Mouse (Mus musculus): ENCODE data around the gene Itk. TPM values are rescaled to one million over a fixed set of nuclear protein-coding genes. Genes with fewer than 3 reads are reported as not detected.

Itk gene
- polyA plus RNA-seq, 1 experiment from 2014 or later: 0.17 TPM

DNA sequence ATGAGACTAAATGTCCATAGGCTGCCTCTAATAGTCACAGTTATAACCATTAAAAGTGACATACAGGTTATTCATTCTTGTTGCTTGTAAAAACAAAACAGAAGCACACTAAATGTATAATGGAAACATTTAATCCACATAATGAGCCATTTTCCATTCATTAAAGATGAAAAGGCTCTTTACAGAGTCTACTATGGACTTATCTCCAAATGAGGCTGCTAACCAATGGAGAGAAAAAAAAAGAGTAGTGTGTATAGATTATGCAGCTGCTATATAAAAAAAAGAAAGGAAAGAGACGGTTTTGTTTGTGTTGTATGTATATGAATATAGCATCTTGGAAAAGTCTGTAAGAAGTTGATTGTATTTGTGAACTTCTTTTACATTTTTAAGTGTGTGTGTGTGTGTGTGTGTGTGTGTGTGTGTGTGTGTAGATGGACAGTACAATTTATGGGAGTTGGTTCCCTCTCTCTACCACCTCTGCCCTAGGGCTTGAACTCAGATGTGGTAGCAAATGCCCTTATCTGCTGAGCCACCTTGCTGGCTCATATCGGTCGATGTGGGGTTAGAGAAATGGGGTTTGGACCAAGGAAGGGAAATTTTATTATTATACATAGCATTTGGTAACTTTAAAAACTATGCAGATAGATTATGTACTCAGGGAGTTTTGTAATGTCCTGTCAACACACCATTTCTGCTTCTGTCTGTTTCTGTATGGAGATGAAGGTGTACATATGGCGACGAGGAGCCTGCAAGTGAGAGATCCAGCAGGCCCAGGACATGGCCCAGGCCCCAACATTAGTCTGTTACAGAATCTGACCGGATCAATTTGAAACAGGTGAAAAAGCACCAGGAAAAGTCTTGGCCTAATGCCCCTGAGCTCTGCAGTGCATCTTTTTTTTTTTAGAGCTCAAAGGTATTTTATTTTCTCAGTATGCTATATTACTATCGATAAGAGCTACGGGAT, 11.2 kb downstream of the Itk start:
- no peak overlapping the region for H3K27ac ChIP-seq
- no peak overlapping the region for H3K4me3 ChIP-seq (ENCODE audit: inconsistent target)
- no peaks in the 10 kb centered on the region for H3K36me3 ChIP-seq (ENCODE audit: inconsistent target)
- H3K79me2 ChIP-seq (ENCODE audit: inconsistent target): no peaks in the 10 kb centered on the region
- WGBS (ENCODE audit: missing documents): 83% methylated on average over 8 of the region's 8 CpGs

DNA sequence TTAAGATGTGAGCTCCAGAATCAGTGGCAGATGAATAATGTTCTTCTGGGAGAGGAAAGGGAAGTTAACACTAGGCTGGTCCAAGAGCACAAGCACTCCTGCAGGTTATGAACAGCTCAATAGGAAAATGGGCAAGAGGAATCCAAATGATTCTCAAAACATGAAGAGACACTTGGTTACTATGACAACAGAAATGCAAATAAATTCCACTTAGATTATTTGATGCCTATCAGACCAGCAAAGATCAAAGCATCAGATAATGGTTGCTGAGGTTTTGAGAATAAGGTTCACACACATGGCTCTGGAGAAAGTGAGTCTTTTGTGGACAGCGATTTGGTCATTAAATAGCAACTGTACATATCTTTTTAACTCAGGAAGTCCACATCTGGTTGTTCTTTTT, 12.0 kb downstream of the Itk start:
- Histone ChIP-seq H3K4me3 (ENCODE audit: inconsistent target) (no peak overlapping the region), H3K27ac (no peak overlapping the region), H3K36me3 (ENCODE audit: inconsistent target) (no peaks in the 10 kb centered on the region), H3K79me2 (ENCODE audit: inconsistent target) (no peaks in the 10 kb centered on the region)
- 87% methylated on average over 1 of the region's 1 CpGs for WGBS (ENCODE audit: missing documents)

DNA sequence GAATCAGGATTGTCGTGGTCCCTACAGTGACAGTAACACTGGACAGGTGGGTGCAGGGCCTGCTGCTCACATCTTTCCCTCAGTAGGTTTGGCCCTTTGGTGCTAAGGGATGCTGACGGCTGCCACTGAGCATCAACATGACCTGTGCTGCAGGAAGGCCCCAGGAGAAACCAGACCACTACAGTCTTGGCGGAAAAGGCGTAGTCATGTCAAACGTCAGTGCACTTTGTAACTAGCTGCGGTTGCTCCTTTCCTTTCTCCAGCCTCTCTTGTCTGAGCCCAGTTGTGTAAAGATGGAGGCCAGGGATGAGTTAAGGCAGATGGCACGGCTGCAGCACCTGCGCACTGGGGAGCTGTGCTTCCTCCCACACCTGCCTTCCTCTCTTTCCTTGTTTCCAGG, 14.3 kb downstream of the Itk start:
- no peak overlapping the region for H3K27ac ChIP-seq

DNA sequence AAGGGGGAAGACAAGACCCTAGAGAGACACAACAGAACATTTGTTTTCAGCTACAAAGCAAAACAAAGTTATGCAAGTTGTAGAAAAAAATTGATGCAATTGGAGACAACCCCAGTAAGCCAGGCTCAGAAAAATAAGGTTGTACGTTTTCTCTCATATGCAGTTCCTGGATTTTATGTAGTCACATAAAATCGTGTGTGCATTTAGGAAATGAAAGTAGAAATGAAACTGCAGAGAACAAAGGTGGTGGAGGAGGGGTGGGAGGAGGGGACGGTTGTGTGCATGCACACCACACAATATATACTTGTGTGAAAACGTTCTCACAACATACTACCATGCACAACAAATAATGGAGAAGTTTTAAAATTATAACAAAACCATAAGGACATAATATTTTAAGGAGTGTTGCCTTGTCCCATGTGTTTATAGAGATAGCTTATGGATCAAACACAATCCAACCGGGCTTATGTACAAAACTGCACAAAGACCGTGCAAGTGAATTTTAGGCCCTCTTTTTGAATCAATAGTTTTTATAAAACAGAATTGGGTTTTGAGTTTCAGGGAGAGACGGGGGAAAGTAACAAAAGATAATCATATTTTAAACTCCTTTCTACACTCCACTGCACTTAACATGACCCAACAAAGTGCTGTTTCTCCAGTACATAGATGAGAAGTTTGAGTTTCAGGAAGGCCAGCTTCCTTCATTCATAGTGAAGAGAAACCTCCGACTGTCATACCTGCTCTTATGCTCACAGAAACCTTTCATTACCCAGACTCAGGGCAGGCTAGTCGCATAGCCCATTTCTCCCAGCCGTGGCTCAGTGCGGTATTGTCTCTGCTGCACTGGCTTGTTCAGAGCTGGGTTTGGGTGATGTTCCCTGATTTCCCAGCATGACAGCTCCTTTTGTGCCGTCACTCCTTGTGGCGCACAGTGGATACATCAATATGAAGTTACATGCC, 16.0 kb downstream of the Itk start:
- WGBS (ENCODE audit: missing documents): 63% methylated on average over 13 of the region's 13 CpGs
- H3K27ac ChIP-seq: no peak overlapping the region
- H3K79me2 ChIP-seq (ENCODE audit: inconsistent target): no peaks in the 10 kb centered on the region
- no peak overlapping the region for H3K4me3 ChIP-seq (ENCODE audit: inconsistent target)
- no peaks in the 10 kb centered on the region for H3K36me3 ChIP-seq (ENCODE audit: inconsistent target)

More for the DNA sequence above, 14.3 kb downstream of the Itk start:
- no peaks in the 10 kb centered on the region for H3K36me3 ChIP-seq (ENCODE audit: inconsistent target)
- 88% methylated on average over 8 of the region's 8 CpGs for WGBS (ENCODE audit: missing documents)
- no peaks in the 10 kb centered on the region for H3K79me2 ChIP-seq (ENCODE audit: inconsistent target)
- H3K4me3 ChIP-seq (ENCODE audit: inconsistent target): no peak overlapping the region

DNA sequence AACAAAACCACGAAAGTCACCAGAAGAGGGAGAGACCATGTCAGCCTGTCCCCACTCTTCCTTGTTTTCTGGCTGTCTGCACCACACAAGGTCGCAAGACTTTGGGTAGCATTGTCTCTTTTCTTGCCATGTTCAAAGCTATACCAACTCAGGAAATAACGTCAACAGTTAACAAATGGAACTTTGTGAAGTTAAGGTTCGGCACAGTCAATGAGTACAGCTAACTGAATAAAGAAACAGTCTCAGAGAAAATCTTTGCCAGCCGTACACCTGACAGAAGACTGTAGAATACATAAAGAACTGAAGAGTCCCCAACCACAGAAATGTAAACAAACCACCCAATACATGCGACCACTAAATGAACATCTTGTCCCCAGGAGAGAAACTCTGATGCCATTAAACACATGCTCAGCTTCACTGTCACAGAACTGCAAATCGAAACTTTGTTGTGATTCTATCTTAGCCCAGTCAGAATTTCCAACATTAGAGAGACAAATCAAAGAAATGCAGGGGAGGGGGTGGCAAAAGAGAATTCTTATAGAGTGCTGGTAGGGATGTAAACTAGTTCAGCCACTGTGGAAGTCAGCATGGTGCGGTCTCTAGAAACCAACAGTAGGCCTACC, 16.9 kb downstream of the Itk start:
- Histone ChIP-seq H3K36me3 (ENCODE audit: inconsistent target) (no peaks in the 10 kb centered on the region), H3K27ac (no peak overlapping the region; the same call in 1 of the 2 replicates), H3K79me2 (ENCODE audit: inconsistent target) (no peaks in the 10 kb centered on the region), H3K4me3 (ENCODE audit: inconsistent target) (no peak overlapping the region)
- WGBS (ENCODE audit: missing documents): 79% methylated on average over 8 of the region's 8 CpGs

DNA sequence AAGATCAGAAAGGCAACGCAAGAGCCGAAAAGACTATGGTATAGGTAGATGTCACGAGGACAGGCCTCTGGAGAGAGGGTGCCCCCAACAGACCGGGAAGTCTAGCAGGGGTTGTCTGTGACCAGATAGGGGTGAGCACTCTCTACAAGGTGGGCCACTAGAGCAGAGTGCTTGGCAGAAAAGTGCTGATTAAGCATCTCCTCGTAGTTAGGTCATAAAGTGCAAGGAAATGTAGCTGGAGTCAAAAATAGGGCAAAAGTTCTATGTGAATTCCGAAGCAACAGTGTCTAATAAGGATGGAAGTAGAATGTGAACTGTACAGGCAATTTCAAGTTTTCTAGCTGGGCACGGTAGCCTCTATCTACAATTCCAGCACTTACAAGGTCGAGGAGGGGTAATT, 18.1 kb downstream of the Itk start:
- Histone ChIP-seq H3K79me2 (ENCODE audit: inconsistent target) (no peaks in the 10 kb centered on the region), H3K36me3 (ENCODE audit: inconsistent target) (no peaks in the 10 kb centered on the region), H3K4me3 (ENCODE audit: inconsistent target) (no peak overlapping the region), H3K27ac (no peak overlapping the region)
- WGBS (ENCODE audit: missing documents): 91% methylated on average over 8 of the region's 8 CpGs

DNA sequence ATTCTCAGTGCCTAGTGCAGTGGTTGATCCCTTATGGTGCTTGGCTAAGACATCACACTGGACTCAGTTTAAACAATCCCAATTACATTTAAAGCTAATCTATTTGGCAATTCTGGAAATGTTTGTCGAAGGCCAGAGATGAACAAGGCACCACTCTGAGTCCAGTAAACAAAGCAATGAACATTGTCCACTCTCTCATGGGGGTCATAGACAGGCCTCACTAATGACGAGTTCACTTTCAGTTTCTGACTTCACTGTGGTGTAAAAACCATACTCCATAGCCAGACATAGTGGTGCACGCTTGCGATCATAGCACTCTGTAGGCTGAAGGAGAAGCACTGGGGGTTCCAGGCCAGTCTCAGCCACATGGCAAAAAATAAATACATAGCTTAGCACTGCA, 18.9 kb downstream of the Itk start:
- H3K36me3 ChIP-seq (ENCODE audit: inconsistent target): no peaks in the 10 kb centered on the region
- H3K27ac ChIP-seq: no peak overlapping the region
- 92% methylated on average over 4 of the region's 4 CpGs for WGBS (ENCODE audit: missing documents)
- no peak overlapping the region for H3K4me3 ChIP-seq (ENCODE audit: inconsistent target)
- H3K79me2 ChIP-seq (ENCODE audit: inconsistent target): no peaks in the 10 kb centered on the region

DNA sequence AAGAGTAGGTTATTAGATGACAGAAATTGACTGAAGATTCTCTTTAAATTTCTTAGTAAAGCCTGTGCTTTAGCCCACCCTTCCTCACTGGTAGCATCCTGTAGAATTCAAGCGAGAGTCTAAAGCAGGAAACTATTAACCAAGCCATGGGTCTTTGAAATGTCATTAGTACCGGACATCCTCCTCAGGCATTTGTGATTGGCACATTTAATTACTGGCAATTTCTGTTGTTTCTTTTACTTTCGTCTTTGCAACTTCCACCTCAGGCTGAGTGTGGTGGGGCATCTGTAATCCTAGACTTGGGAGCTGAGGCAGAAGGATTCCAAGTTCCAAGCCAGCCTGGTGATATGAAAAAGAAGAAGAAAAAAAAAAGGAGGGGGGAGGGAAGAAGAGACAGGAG, 23.0 kb downstream of the Itk start:
- Histone ChIP-seq H3K4me3 (ENCODE audit: inconsistent target) (no peak overlapping the region), H3K36me3 (ENCODE audit: inconsistent target) (no peaks in the 10 kb centered on the region), H3K27ac (no peak overlapping the region), H3K79me2 (ENCODE audit: inconsistent target) (no peaks in the 10 kb centered on the region)
- WGBS (ENCODE audit: missing documents): 12% methylated on average over 3 of the region's 3 CpGs

DNA sequence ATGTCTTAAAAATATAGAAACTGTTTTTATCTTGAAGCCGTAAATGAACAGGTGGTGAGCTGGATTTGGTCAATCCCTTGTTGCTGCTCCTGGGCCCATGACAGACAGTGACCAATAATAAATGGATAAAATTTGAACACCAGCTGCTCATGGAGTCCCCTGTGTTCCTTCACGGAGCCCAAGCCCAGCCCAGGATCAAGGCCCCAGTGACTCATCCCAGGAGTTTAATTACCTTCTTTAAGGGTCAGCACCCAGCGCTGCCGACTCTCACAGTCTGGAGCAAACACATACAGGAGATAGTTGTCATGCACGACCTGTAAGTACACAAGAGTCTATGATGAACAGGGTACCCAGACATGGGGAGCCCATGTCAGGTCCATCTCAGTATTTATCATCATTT, 23.6 kb downstream of the Itk start:
- no peaks in the 10 kb centered on the region for H3K36me3 ChIP-seq (ENCODE audit: inconsistent target)
- no peaks in the 10 kb centered on the region for H3K79me2 ChIP-seq (ENCODE audit: inconsistent target)
- no peak overlapping the region for H3K27ac ChIP-seq
- 95% methylated on average over 5 of the region's 5 CpGs for WGBS (ENCODE audit: missing documents)
- H3K4me3 ChIP-seq (ENCODE audit: inconsistent target): no peak overlapping the region

DNA sequence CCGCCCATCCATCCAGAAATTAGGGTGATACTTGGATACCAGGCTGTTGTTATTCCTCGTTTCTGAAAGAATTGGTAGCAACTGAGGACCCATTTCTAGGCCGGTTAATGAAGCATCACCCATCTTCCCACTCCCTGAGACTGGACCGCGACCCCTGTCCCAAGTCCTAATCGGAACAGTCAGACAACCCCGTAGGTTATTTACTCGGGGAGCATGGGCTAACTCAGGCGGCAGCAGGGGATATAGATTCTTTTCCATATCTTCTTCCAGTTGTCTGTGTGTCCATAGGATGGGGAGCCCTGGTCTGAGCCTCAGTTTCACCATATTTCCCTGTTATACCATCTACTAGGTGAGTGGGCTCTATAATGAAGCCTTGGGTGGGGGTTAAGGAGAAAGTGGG, 25.5 kb downstream of the Itk start:
- no peak overlapping the region for H3K27ac ChIP-seq
- 96% methylated on average over 9 of the region's 9 CpGs for WGBS (ENCODE audit: missing documents)
- no peaks in the 10 kb centered on the region for H3K79me2 ChIP-seq (ENCODE audit: inconsistent target)
- no peak overlapping the region for H3K4me3 ChIP-seq (ENCODE audit: inconsistent target)
- no peaks in the 10 kb centered on the region for H3K36me3 ChIP-seq (ENCODE audit: inconsistent target)

DNA sequence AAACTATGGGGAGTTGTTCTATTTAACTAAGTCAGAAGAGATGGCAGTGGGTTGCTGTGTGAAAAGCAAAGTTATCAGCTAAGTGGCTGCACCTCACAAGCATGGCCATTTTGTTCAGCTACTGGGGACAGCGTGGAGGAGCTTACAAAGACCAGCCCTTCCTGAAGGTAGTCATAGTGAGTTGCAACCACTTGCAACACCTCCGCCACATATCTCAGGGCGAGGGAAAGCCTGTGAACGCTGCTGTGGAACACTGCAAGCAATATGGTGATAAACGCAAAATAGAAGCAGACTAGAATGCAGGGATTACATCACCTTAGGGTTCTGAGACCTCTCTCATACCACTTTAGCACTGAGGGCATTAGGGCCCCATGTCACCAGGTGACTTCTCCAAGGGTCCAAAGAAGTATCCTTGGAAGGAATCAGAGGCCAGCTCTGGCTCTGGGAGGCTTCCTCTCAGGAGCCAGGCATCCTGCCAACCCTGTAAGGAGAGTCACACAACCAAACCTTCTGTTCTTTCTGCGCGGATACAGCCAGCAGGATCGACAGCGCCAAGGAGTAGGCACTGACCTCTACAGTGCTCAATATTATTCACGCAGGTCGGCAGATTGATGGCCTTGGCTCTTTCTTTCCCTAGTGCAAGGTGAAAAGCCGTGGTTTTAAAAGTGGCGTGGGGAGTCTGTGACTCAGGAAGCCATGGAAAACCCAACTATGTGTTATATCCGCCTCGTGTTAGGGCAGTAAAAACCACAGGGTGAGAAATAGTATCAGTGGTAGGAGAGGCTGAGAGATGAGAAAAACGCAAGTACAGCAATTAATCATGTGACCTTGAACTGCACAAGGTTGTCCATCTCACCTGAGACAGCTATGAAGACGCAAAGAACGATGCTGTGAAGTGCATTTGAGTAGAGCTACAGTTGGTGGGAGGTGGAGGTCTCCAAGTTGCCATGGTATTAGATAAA, 27.0 kb downstream of the Itk start:
- Histone ChIP-seq H3K4me3 (ENCODE audit: inconsistent target) (no peak overlapping the region), H3K36me3 (ENCODE audit: inconsistent target) (no peaks in the 10 kb centered on the region), H3K79me2 (ENCODE audit: inconsistent target) (no peaks in the 10 kb centered on the region), H3K27ac (no peak overlapping the region)
- 49% methylated on average over 18 of the region's 18 CpGs for WGBS (ENCODE audit: missing documents)

DNA sequence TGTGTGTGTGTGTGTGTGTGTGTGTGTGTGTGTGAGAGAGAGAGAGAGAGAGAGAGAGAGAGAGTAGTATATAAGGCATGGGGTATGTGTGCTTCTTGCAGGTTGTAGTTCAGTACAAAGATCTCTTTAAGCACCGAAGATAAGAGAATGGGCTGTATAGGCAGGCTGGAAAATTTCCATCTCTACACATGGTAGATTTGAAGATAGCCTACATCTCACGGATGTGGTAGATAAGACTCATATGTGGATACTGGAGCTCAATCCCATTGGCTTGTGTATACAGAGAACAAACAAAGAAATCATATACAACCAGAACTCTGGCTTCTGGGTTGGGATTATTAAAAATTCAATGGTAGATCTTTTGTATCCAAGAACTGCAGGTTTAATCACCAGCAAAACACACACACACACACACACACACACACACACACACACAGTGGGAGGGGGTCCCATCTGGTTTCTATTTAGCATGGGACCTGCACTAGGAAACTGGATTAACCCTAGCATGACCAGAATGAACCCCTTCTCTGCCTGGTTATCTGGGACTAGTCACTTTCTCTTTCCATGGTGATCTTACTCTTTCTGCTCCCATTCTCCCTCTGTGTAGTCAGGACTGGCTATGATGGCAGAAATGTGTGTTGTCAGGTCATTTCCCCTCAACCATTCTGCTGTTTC, 28.2 kb downstream of the Itk start:
- Histone ChIP-seq H3K36me3 (ENCODE audit: inconsistent target) (no peaks in the 10 kb centered on the region), H3K79me2 (ENCODE audit: inconsistent target) (no peaks in the 10 kb centered on the region)
- WGBS (ENCODE audit: missing documents): 100% methylated on average over 2 of the region's 2 CpGs

DNA sequence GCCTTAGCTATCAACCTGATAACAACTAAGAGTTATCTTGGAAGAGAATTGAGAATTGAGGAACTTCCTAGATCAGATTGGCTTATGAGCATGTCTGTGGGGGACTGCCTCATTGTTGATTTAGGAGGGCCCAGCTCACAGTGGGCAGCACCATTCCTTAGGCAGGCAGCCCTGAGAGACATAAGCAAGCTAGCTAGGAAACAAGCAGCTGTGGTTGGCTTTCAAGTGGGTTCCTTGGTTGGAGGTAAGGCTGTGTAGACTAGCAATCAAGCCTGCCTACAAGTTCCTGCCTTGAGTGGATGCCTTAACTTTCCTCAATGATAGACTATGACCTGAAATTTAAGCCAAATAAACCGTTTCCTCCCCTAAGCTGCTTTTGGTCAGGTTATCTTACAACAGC, 30.9 kb downstream of the Itk start:
- H3K4me3 ChIP-seq (ENCODE audit: inconsistent target): no peak overlapping the region
- no peaks in the 10 kb centered on the region for H3K79me2 ChIP-seq (ENCODE audit: inconsistent target)
- WGBS (ENCODE audit: missing documents): 90% methylated on average over 1 of the region's 1 CpGs
- no peak overlapping the region for H3K27ac ChIP-seq
- no peaks in the 10 kb centered on the region for H3K36me3 ChIP-seq (ENCODE audit: inconsistent target)

More for the DNA sequence above, 28.2 kb downstream of the Itk start:
- H3K4me3 ChIP-seq (ENCODE audit: inconsistent target): no peak overlapping the region
- H3K27ac ChIP-seq: no peak overlapping the region
